In genomic region chr3:107488637-107489036, GRCm38 (mm10) we compare ENCODE assay signal across 34 mouse cellular contexts. TPM values are rescaled to one million over a fixed set of nuclear protein-coding genes. Genes with fewer than 3 reads are reported as not detected.
A peak's percentile ranks its signal among the peaks of the same experiment; 100 is the strongest.
DNase-seq lines count a peak whose midpoint lies in the region; ATAC-seq and TF ChIP-seq lines count a peak whose summit lies in the region.
"Had no signal": no experiment of that assay in that cellular context is flagged by ENCODE, and none has a peak within 500 bp of the region (broad histone marks: within the 10 kb centered on the region; RNA-seq: fewer than 3 reads in every experiment).

No protein-coding gene starts in this region.

- no peaks in the 10 kb centered on the region for H3K36me3 ChIP-seq in kidney, embryonic 15.5 days
- no peaks in the 10 kb centered on the region for H3K36me3 ChIP-seq in lung, postnatal 0 days (ENCODE audit: insufficient read depth, low read length)
- H3K36me3 ChIP-seq: forebrain, embryonic 12.5 days; G1E; liver, embryonic 12.5 days; midbrain, embryonic 10.5 days; neural tube, embryonic 12.5 days had no signal

- no peak for TF ChIP-seq CTCF in lung, postnatal 0 days (IDR thresholded peaks at IDR 0.05)
- no peak for TF ChIP-seq CTCF in lung, adult 2 months (IDR thresholded peaks at IDR 0.05; ENCODE audit: insufficient read depth, low read length)

- no peak overlapping the region for H3K9ac ChIP-seq in kidney, embryonic 15.5 days
- H3K9ac ChIP-seq in lung, postnatal 0 days (replicated peaks; ENCODE audit: low read depth) = no peak overlapping the region
- H3K9ac ChIP-seq: forebrain, embryonic 12.5 days; forebrain, postnatal 0 days; hindbrain, embryonic 14.5 days; liver, embryonic 12.5 days; liver, postnatal 0 days; neural tube, embryonic 12.5 days had no signal

- no peak for TF ChIP-seq EP300 in lung, postnatal 0 days (IDR thresholded peaks at IDR 0.05)

- H3K4me3 ChIP-seq in kidney, embryonic 15.5 days (replicated peaks) = no peak overlapping the region
- no peak overlapping the region for H3K4me3 ChIP-seq in lung, postnatal 0 days (ENCODE audit: low read depth, low read length)
- no peak overlapping the region for H3K4me3 ChIP-seq in lung, adult 2 months (replicated peaks; ENCODE audit: extremely low read depth, low read depth, low read length)
- H3K4me3 ChIP-seq: forebrain, embryonic 12.5 days; layer of hippocampus, adult 2 months; liver, embryonic 12.5 days; midbrain, embryonic 10.5 days; myocyte; neural tube, embryonic 12.5 days had no signal

- ATAC-seq in frontal cortex, adult (ENCODE audit: low TSS enrichment) = peak; percentile 17; the same call in 1 of the 2 replicates
- 0 out of 2 replicates have a peak, but pooled peaks have one; percentile 20 for ATAC-seq in kidney, embryonic 15.5 days (replicated peaks; ENCODE audit: low FRiP score)
- peak; percentile 40; the same call in 1 of the 2 replicates for ATAC-seq in lung, postnatal 0 days
- no peak for ATAC-seq in monocyte, adult 5-6 weeks (replicated peaks; ENCODE audit: insufficient number of reproducible peaks, low FRiP score, low TSS enrichment, poor library complexity, severe bottlenecking)
- ATAC-seq: forebrain, postnatal 0 days; liver, embryonic 12.5 days; liver, postnatal 0 days; midbrain, embryonic 16.5 days had no signal

- H3K4me2 ChIP-seq in kidney, embryonic 15.5 days = no peak overlapping the region
- H3K4me2 ChIP-seq in lung, postnatal 0 days (replicated peaks; ENCODE audit: low read depth, low read length) = no peak overlapping the region
- H3K4me2 ChIP-seq: forebrain, embryonic 12.5 days; heart, embryonic 11.5 days; hindbrain, embryonic 14.5 days; liver, embryonic 12.5 days; neural tube, embryonic 12.5 days had no signal

- TF ChIP-seq POLR2A in lung, adult 2 months (IDR thresholded peaks at IDR 0.05; ENCODE audit: borderline replicate concordance, extremely low read depth, low read depth, low read length) = no peak

- peaks cover 8% of the 10 kb centered on the region; the same call in 1 of the 2 replicates for H3K27me3 ChIP-seq in kidney, embryonic 15.5 days
- no peaks in the 10 kb centered on the region for H3K27me3 ChIP-seq in lung, postnatal 0 days (replicated peaks; ENCODE audit: insufficient read depth, low read length)
- H3K27me3 ChIP-seq: forebrain, embryonic 12.5 days; neural tube, embryonic 12.5 days had no signal

- H3K9me3 ChIP-seq in kidney, embryonic 15.5 days (replicated peaks) = no peaks in the 10 kb centered on the region
- no peaks in the 10 kb centered on the region for H3K9me3 ChIP-seq in lung, postnatal 0 days (ENCODE audit: low read length)
- H3K9me3 ChIP-seq: forebrain, embryonic 12.5 days; G1E; liver, embryonic 12.5 days; midbrain, embryonic 10.5 days; neural tube, embryonic 12.5 days had no signal

- peaks cover 11% of the 10 kb centered on the region for H3K4me1 ChIP-seq in kidney, embryonic 15.5 days
- H3K4me1 ChIP-seq in lung, postnatal 0 days (ENCODE audit: insufficient read depth, low read depth, low read length) = no peaks in the 10 kb centered on the region
- H3K4me1 ChIP-seq in lung, adult 2 months (ENCODE audit: control insufficient read depth, insufficient read depth, low read length) = no peaks in the 10 kb centered on the region
- H3K4me1 ChIP-seq: liver, embryonic 12.5 days; midbrain, embryonic 10.5 days had no signal

- DNase-seq in frontal cortex, postnatal 10 days (ENCODE audit: low spot score in 2 of 2) = no peak
- DNase-seq in kidney, postnatal 4 days = no peak
- DNase-seq in lung, postnatal 0 days (ENCODE audit: low spot score) = no peak
- DNase-seq in lung, adult 2 months = no peak
- no peak for DNase-seq in urinary bladder, postnatal 25 days (ENCODE audit: low spot score)
- DNase-seq: adrenal gland, postnatal 36 days; cerebellum, adult 2 months; cerebellum, postnatal 14 days; forebrain, postnatal 0 days; gastrocnemius, postnatal 14 days; heart, postnatal 10 days; kidney, adult 8-10 months; liver, postnatal 0 days; lung, postnatal 14 days; right cerebral cortex, adult 18-20 months; right cerebral cortex, postnatal 4 days; thymus, postnatal 4 days had no signal

- no peak overlapping the region for H3K27ac ChIP-seq in kidney, embryonic 15.5 days
- H3K27ac ChIP-seq in lung, postnatal 0 days (ENCODE audit: low read length) = no peak overlapping the region
- H3K27ac ChIP-seq: forebrain, embryonic 12.5 days; hindbrain, embryonic 14.5 days; layer of hippocampus, adult 2 months; liver, embryonic 12.5 days; midbrain, embryonic 10.5 days; neural tube, embryonic 12.5 days had no signal

- WGBS in kidney, embryonic 15.5 days = 45% methylated on average over 4 of the region's 4 CpGs
- 36% methylated on average over 4 of the region's 4 CpGs for WGBS in lung, postnatal 0 days
- WGBS in lung, adult 2 months = 34% methylated on average over 4 of the region's 4 CpGs

RNA-seq across cellular contexts. Expression of gene Slc6a17, which starts 29.2 kb away (rescaled TPM):
- polyA plus RNA-seq in kidney, embryonic 15.5 days (2015; fragmentation: Nextera tagmentation; extraction: Ambion mirVana) = 3.3 and 3.6 TPM in 2 replicates
- 0.38 and 0.84 TPM in 2 replicates for polyA plus RNA-seq in lung, postnatal 0 days (2015; fragmentation: Nextera tagmentation; extraction: Ambion mirVana)
- polyA plus RNA-seq in lung, adult 2 months (2012; rRNA removed) = 0.72 and 1.5 TPM in 2 replicates
- total RNA-seq in monocyte, adult 5-6 weeks (2017) = not detected in 3 replicates
- total RNA-seq: granulocyte monocyte progenitor cell, adult 5-6 weeks; megakaryocyte progenitor cell, adult 5-6 weeks had no signal
- polyA plus RNA-seq: G1E had no signal

RNA-seq across cellular contexts. Expression of gene Kcnc4, which starts 29.3 kb away (rescaled TPM):
- 0.26 and 0.31 TPM in 2 replicates for polyA plus RNA-seq in kidney, embryonic 15.5 days (2015; fragmentation: Nextera tagmentation; extraction: Ambion mirVana)
- polyA plus RNA-seq in lung, postnatal 0 days (2015; fragmentation: Nextera tagmentation; extraction: Ambion mirVana) = 0.02 TPM in 1 of 2 replicates, not detected in the other
- 0.50 and 1.1 TPM in 2 replicates for polyA plus RNA-seq in lung, adult 2 months (2012; rRNA removed)
- not detected in 3 replicates for total RNA-seq in monocyte, adult 5-6 weeks (2017)
- total RNA-seq: granulocyte monocyte progenitor cell, adult 5-6 weeks; hematopoietic stem cell, adult 5-6 weeks; megakaryocyte progenitor cell, adult 5-6 weeks had no signal
- polyA plus RNA-seq: G1E; liver, embryonic 12.5 days; liver, postnatal 0 days; midbrain, embryonic 10.5 days; myocyte; thymus, postnatal 0 days had no signal
